Comparison of ENCODE assay signal across 8 mouse cellular contexts in the genomic region with DNA sequence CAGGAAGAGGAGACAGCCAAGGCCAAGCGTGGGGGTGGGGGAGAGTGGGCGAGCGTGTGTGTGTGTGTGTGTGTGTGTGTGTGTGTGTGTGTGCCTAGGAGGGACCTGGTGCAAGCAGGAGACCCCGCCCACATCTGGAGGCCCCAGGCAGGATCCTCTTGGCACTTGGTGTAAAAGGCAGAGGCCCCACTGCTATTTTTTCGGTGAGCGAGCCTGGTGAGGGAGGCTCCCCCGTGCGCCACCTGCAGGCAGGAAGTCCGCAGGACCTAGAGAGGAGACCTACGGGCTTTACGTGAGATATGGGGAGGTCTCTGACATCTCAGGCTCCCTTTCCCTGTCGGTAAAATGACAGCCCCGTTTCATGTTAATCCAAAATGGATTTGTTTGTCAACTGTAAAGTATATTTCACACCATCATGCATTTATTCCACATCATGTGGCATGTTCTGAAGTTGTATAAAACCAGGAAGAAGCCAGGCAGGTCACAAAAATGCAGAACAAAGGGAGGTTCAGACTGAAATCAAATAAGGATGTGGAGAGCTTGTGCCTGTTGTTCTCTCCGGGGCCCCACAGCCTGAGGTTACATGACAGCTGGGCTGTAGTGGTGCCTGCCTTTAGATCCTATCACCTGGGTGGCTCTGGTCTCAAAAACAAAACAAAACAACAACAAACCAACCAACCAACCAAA.
DNase-seq lines count a peak whose midpoint lies in the region; ATAC-seq lines count a peak whose summit lies in the region.

No protein-coding gene starts in this region.

- no peaks in the 10 kb centered on the region for H3K36me3 ChIP-seq in forebrain, embryonic 14.5 days (ENCODE audit: control insufficient read depth, insufficient read depth, low read length)

- intact Hi-C loops in heart, postnatal 36 days (cut with DNase I), result loop anchor here (5.0 kb wide), 1 partner anchor 1382 kb away; no protein-coding TSS in a partner anchor

- no peaks in the 10 kb centered on the region for H3K9me3 ChIP-seq in forebrain, embryonic 14.5 days (replicated peaks; ENCODE audit: control insufficient read depth, low read length)

- peaks cover 5% of the 10 kb centered on the region for H3K4me1 ChIP-seq in forebrain, embryonic 14.5 days (ENCODE audit: control insufficient read depth, insufficient read depth, low read length)

- ATAC-seq in forebrain, embryonic 14.5 days, result peak; percentile 66

- H3K4me3 ChIP-seq in forebrain, embryonic 14.5 days (ENCODE audit: low read depth, low read length), result no peak overlapping the region

- DNase-seq in MN1 (ENCODE audit: low spot score), result peak; percentile 70
- DNase-seq in cerebellum, adult 11-12 months, result peak; percentile 8
- DNase-seq in forebrain, embryonic 14.5 days (ENCODE audit: low spot score), result peak; percentile 67
- peak; percentile 66 to 78 for DNase-seq in heart, postnatal 36 days
- DNase-seq in large intestine, adult 2 months (ENCODE audit: low read depth, low spot score), result peak; percentile 38
- DNase-seq in lung, postnatal 25 days (ENCODE audit: low spot score), result peak; percentile 72
- DNase-seq in retina, embryonic 14.5 days (ENCODE audit: low spot score), result peak; percentile 77
- DNase-seq in thymus, postnatal 4 days, result peak; percentile 96

- no peaks in the 10 kb centered on the region for H3K27me3 ChIP-seq in forebrain, embryonic 14.5 days (replicated peaks; ENCODE audit: control insufficient read depth, insufficient read depth, low read length)

- H3K27ac ChIP-seq in forebrain, embryonic 14.5 days (ENCODE audit: low read depth, low read length), result no peak overlapping the region

- peak overlapping the region; percentile 12; the same call in 1 of the 2 replicates for H3K4me2 ChIP-seq in forebrain, embryonic 14.5 days (ENCODE audit: low read length)

- WGBS in forebrain, embryonic 14.5 days, result 20% methylated on average over 14 of the region's 14 CpGs
- WGBS in large intestine, adult 2 months, result 20% methylated on average over 14 of the region's 14 CpGs

- H3K9ac ChIP-seq in forebrain, embryonic 14.5 days (ENCODE audit: low read length), result no peak overlapping the region; the same call in 1 of the 2 replicates

Comparison
In these comparisons a context has a peak if more than half of its experiments do, and no peak if none do; other contexts are left out.
1. DNase-seq: peak in every context shown above with its lines; median percentile 96 in thymus, postnatal 4 days; 77 in retina, embryonic 14.5 days; 72 in heart, postnatal 36 days; 72 in lung, postnatal 25 days; 70 in MN1; 67 in forebrain, embryonic 14.5 days; 38 in large intestine, adult 2 months; 8 in cerebellum, adult 11-12 months.